Mouse (Mus musculus): ENCODE results near the gene Ifrd1.
"Not testable (repeated sequence)": the region's sequence is repeated elsewhere in the genome, so short reads cannot be mapped to it uniquely, and the experiment has no call there.

Ifrd1 gene

GRCm38 (mm10) chr12:40199795-40200402, 48.4 kb downstream of the Ifrd1 start:
- in situ Hi-C loops (cut with MseI, MboI), result no loop called here

- in situ Hi-C loops (cut with MseI, MboI), result no loop called here
These were observed 49.0 kb downstream of the Ifrd1 start, which contains the start of gene Lsmem1 for GRCm38 (mm10) chr12:40199302-40199701. Gene Lsmem1, minus strand, starts transcription at chr12:40199490.

GRCm38 (mm10) chr12:40198427-40198826, 49.9 kb downstream of the Ifrd1 start:
- in situ Hi-C loops (cut with MseI, MboI), result no loop called here

DNA sequence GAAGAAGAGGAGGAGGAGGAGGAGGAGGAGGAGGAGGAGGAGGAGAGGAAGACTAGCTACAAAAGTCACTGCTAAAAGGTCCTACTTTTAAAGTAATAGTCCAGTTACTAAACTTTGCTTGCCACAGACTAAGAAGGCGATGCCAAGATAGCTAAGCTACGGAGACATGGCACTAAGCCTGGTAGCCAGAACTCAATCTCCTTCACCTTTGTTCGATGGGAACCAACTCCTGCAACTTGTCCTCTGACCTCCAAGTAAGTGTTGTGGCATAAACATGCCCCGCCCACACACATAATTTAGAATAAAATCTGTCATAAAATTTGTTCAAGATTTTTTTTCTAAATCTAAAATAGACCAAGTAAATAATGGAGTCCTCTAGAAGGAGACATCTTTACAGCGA, 50.3 kb downstream of the Ifrd1 start:
- in situ Hi-C loops (cut with MseI, MboI), result no loop called here

DNA sequence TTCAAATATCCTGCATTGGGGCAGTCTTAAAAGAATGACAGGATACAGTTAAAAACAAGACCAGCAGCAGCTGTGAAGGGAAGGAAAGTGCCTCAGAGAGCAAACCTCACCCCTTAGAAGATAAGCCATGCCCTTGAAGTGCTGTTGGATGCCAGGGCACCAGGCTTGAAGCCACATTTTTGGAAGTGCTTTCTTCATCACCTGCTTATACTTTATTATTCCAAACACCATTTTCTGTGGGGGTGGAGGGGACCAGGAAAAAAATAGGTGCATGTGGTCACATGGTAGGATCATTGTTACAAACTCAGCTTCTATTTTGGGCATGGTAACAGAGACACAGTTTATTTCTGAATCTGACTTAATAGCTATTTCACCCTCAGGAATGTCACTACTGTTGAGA, 50.8 kb downstream of the Ifrd1 start:
- in situ Hi-C loops (cut with MseI, MboI), result no loop called here

DNA sequence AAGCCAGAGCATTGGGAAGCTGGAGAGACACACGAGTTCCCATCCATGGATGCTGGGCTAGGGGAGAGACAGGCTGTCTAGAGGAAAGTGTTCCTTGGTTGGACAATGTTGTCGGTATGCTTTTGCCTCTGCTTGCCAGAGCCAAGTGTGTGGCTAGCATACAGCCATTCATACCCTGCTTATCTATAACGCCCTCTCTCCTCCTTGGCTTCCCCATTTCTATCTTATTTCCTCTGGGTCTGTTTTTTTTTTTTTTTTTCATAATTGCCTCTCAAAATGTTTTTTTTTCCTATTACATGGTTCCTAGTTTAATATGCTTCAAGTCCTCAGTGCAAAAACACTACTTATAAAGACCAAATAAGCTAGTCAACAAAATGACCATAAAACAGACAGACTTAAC, 62.8 kb downstream of the Ifrd1 start:
- in situ Hi-C loops (cut with MseI, MboI), result no loop called here

DNA sequence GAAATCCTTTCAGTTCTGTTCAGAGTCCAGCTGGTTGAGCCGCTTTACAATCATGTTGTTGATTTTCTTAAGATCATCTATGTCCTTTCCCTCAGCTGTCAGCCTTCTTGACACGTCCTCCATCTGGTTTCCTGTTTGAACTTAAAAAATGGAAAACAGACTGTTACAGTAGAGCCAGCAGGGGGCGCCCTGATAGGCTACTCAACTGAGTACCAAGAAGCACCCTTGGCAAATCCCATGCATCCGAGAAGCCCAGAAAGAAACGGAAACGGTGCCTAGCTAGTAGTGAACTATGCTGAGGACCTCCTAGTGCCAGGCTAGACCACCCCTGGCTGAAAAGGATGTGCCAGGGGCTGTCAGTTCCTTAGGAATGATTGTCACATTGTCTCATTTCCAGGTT, 71.2 kb downstream of the Ifrd1 start:
- in situ Hi-C loops (cut with MseI, MboI), result no loop called here

GRCm38 (mm10) chr12:40176158-40176557, 72.1 kb downstream of the Ifrd1 start:
- in situ Hi-C loops (cut with MseI, MboI), result no loop called here

DNA sequence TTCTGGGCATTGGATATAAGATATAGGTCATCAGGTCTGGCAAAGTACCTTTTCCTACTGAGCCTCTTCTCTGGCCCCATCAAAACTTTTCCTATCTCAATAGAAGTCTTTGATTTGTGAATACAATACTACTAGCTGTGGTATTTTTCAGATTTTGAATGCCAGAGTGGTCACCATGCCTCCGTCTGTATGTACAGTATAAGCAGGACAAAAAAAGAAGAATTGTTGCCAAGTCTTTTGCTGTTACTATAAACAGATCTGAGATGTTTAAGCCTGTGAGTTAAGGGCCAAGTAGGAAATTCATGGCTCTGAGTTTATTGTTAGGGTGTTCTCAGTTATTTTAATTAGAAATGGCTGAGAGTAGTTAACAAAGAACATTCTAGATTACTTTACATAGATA, 73.1 kb downstream of the Ifrd1 start:
- in situ Hi-C loops (cut with MseI, MboI), result not testable (repeated sequence)

- in situ Hi-C loops (cut with MseI, MboI), result loop anchor here (25.0 kb wide), 2 partner anchors 509 to 659 kb away; no protein-coding TSS in a partner anchor
These were observed 76.7 kb downstream of the Ifrd1 start for GRCm38 (mm10) chr12:40171637-40172036.

DNA sequence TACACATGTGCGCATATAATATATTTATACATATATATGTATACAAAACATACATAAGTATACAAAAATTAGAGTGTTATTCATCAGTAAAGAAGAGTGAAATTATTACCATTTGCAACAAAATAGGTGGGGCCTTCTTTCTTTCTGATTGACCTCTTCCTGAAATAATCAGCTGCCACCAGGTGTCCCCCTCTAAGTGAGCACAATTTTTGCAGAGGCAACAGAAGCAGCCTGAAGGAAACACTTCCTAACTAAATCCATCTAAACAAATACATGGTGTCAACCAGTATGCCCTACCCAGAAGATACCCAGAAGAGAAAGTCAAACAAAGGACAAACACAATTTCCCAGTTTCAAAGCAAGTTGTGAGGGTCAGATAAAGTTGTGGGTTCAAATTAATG, 78.6 kb downstream of the Ifrd1 start:
- in situ Hi-C loops (cut with MseI, MboI), result loop anchor here (25.0 kb wide), 2 partner anchors 507 to 657 kb away; no protein-coding TSS in a partner anchor

GRCm38 (mm10) chr12:40164621-40165020, 83.7 kb downstream of the Ifrd1 start:
- in situ Hi-C loops (cut with MseI, MboI), result loop anchor here (5.0 to 25.0 kb wide), 3 partner anchors 82 to 652 kb away; no protein-coding TSS in a partner anchor

DNA sequence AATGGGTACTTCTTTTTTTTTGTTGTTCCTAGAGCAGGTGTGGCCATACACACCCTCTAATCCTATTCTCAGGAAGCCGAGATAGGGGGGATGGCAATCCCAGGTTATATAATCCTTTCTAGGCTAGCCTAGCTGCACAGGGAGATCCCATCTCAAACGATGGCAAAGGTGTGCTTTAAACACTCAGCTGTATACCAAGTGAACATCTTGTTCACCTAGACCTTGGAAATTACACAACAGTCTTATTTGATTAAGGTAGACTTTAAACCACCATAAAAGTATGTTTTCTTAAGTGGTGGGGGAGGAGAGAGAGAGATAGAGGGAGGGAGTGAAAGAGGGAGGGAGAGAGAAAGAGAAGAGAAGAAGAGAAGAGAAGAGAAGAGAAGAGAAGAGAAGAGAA, 87.5 kb downstream of the Ifrd1 start:
- in situ Hi-C loops (cut with MseI, MboI), result loop anchor here (5.0 to 25.0 kb wide), 3 partner anchors 78 to 648 kb away; no protein-coding TSS in a partner anchor

DNA sequence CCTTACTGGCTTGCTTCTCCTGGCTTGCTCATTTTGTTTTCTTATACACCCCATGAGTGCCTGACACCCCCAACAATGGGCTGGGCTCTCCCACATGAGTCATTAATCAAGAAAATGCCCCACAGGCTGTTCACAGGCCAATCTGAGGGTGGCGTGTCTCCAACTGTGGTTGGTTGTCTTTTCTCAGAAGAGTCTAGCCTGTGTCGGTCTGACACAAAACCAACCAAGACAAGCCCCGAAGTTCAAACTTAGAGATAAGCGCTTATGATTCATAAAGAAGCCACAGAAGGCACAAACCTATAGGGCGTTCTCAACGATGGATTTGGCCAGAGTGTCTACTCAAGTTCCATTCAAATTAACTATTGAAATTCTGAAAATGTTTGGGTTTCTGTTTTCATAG, 94.1 kb downstream of the Ifrd1 start:
- in situ Hi-C loops (cut with MseI, MboI), result loop anchor here (25.0 kb wide), 2 partner anchors 492 to 642 kb away; no protein-coding TSS in a partner anchor

- in situ Hi-C loops (cut with MseI, MboI), result loop anchor here (25.0 kb wide), 2 partner anchors 490 to 640 kb away; no protein-coding TSS in a partner anchor
These were observed 95.8 kb downstream of the Ifrd1 start for GRCm38 (mm10) chr12:40152353-40153069.

Data from mouse trophoblast stem cell (cell line).